Mouse (Mus musculus): Measurements from ENCODE around the gene Slc6a6.

Slc6a6 gene

GRCm38 (mm10) chr6:91683602-91684473, at the start of gene Slc6a6:
Gene Slc6a6 (plus strand): TSS chr6:91684053.
- peak; percentile 89 to 94 for DNase-seq (ENCODE audit: low spot score in 2 of 2)

DNA sequence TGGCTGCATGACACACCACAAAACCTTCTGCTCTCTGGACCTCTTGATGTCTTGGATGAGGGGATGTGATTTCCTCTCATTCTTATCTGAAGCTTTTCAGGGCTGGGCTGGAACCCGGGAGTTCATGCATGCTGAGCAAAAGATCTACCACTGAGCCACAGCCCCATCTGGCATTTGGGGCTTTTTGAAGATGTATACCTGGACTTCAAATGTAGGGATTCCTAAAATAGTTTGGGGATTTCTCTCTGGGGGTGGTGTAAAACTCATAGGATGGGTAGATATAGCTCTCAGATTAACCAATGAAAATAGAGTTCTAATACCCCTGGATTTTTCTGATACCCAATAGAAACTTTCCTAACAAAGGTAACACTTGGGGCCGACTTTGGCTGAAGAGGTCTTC, 49.4 kb upstream of the Slc6a6 start:
- DNase-seq (ENCODE audit: low spot score in 2 of 2) = no peak

DNA sequence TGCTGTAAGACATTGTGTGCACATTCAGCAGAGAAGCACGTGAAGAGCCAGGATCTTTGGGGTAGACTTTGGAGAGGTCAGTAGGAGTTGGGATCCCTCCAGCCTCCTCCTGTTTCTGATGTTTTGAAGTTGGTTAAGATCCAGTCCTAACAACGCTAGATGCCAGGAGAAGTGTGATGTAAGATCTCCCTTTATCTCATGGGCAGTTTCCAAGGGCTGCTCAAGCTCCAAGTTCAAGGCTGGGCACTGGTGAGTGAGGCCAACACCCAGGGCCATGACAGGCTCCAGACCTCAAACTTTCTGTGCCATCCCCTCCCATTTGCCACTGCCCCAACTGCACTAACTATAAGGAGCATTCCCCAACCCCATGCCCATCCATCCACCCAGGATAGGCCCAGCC, 49.0 kb upstream of the Slc6a6 start:
- no peak for DNase-seq (ENCODE audit: low spot score in 2 of 2)

- no peak for DNase-seq (ENCODE audit: low spot score in 2 of 2)
Observed at GRCm38 (mm10) chr6:91638204-91638995, 45.5 kb upstream of the Slc6a6 start.

- DNase-seq (ENCODE audit: low spot score in 2 of 2) = no peak
Observed at GRCm38 (mm10) chr6:91643011-91643410, 40.8 kb upstream of the Slc6a6 start.

GRCm38 (mm10) chr6:91643416-91643921, 40.4 kb upstream of the Slc6a6 start:
- DNase-seq (ENCODE audit: low spot score in 2 of 2) = no peak

DNA sequence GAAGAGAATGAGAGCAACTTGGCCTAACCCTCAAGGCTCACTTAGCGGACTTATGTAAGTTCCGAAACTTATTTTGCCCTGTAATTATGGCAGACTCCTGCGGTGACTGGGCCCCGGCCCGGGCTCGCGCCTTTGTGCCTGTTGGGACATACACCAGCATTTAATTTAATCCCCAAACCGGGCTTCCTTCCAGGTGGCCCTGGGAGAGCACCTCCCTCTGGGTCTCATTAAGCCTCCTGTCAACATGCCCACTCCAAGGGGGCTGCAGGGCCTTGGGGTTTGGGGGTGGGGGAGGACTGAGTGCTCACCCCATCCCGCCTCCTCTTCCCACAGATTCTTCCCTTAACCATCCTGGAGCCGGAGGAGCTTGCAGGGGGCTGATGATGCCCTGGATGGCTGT, 37.8 kb upstream of the Slc6a6 start:
- no peak for DNase-seq (ENCODE audit: low spot score in 2 of 2)

DNA sequence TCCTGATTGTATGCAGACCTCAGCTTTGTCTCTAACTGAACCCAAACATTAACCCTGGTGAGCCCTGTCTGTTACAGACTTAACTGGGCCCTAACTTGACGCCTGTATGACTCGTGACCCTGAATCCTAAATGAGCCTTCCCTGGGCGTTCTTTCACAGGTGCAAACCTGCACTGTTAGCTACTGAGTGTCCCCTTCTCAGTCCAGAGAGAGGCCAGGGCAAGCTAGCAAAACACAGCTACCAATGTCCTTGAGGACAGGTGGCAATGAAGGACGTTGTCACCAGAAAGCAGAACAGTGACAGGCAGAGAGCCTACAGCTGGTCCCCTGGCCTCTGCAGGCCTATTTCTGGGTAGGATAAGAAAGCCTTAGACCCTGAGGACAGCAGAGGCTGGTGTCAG, 37.0 kb upstream of the Slc6a6 start:
- no peak for DNase-seq (ENCODE audit: low spot score in 2 of 2)

GRCm38 (mm10) chr6:91647385-91647791, 36.5 kb upstream of the Slc6a6 start:
- DNase-seq (ENCODE audit: low spot score in 2 of 2) = no peak

DNA sequence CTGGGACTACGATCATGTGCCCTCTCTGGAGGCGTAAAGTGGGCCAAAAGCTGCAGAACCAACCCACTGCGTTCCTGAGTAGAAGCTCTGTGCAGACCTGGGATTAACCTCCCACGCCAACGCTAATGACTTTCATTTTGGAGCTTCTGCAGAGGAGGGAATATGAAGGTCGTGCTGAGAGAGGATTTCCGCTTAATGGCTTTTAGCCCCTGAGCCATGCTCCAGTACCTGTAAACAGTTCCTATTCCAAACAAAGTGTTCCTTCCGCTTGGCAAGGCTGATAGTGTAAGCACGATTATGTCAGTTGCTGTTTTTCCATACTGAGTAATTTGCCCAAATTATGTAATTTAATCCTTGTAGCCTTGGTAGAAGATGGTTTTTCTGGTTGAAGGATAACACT, 33.6 kb upstream of the Slc6a6 start:
- DNase-seq (ENCODE audit: low spot score in 2 of 2) = no peak

- DNase-seq (ENCODE audit: low spot score in 2 of 2) = no peak
Observed at GRCm38 (mm10) chr6:91652296-91652695, 31.6 kb upstream of the Slc6a6 start.

- DNase-seq (ENCODE audit: low spot score in 2 of 2) = no peak
Observed at GRCm38 (mm10) chr6:91655244-91655643, 28.6 kb upstream of the Slc6a6 start.

DNA sequence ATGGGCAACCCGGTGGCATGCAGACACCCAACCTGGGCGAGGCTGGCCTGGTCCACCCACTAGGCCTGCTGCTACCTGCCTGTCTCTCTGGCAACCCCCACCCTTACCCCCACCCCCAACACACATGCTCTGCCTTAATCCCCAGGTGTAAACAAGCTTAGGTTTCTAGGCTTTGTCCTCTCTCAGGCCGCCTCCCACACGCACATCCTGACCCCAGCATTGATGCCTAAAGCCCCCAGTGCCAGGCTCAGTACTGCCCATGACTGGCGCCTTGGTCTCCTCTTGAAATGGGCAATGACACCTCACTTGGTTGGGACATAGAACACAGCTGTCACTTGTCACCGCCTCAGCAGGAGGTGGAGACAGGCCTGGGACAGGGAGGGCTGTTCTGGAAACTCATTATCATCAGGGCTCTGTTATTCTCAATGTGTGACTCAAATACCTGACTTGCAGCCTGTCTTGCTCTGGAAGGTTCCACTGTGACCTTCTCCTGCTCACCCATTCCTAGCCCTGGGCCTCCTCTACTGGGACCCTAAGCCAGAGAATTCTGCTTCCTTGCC, 27.9 kb upstream of the Slc6a6 start:
- no peak for DNase-seq (ENCODE audit: low spot score in 2 of 2)

GRCm38 (mm10) chr6:91658288-91658687, 25.6 kb upstream of the Slc6a6 start:
- no peak for DNase-seq (ENCODE audit: low spot score in 2 of 2)

- DNase-seq (ENCODE audit: low spot score in 2 of 2) = no peak
Observed at GRCm38 (mm10) chr6:91659841-91660509, 23.9 kb upstream of the Slc6a6 start.

- DNase-seq (ENCODE audit: low spot score in 2 of 2) = no peak
Observed at GRCm38 (mm10) chr6:91662301-91662700, 21.6 kb upstream of the Slc6a6 start.

DNA sequence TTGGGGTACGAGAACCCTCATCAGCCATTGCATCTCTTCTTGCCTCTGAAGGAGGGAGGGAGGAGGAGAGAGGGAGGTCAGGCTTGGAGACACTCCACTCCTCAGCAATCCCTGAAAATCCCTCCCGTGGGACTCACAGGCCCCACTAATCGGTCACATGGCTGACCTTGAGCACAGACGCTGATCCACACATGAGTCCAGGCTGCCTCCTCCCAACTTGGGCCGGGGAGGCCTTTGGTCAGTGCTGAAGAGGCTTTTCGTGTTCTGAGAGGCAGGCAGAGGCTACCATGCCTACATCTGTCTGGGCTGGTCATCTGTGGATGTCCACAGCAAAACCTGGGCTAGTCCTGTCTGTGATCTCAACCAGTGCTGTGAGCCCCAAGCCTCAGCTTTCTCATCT, 20.2 kb upstream of the Slc6a6 start:
- DNase-seq (ENCODE audit: low spot score in 2 of 2) = no peak

- no peak for DNase-seq (ENCODE audit: low spot score in 2 of 2)
Observed at GRCm38 (mm10) chr6:91665267-91665666, 18.6 kb upstream of the Slc6a6 start.

- no peak for DNase-seq (ENCODE audit: low spot score in 2 of 2)
Observed at GRCm38 (mm10) chr6:91665990-91666700, 17.7 kb upstream of the Slc6a6 start.

GRCm38 (mm10) chr6:91667141-91667540, 16.7 kb upstream of the Slc6a6 start:
- DNase-seq (ENCODE audit: low spot score in 2 of 2) = no peak

GRCm38 (mm10) chr6:91668276-91668675, 15.6 kb upstream of the Slc6a6 start:
- DNase-seq (ENCODE audit: low spot score in 2 of 2) = no peak
